Mouse (Mus musculus) spleen, adult 2 months (tissue): ENCODE data around the gene Mgat3.

Experiments used
- CTCF ChIP-seq: fragments of 200-500 bp; IDR thresholded peaks from 2 replicates; pipeline ENCODE4 v1.5.1; 2011; ENCODE audit warnings: mild to moderate bottlenecking, inconsistent platforms; ENCODE audit not compliant: insufficient read depth, insufficient read length, insufficient replicate concordance; ENCODE audit errors: extremely low read depth
- POLR2A ChIP-seq: fragments of 200-500 bp; IDR thresholded peaks from 2 replicates; pipeline ENCODE4 v1.6.1; 2011; ENCODE audit warnings: low read depth, low read length, inconsistent platforms

DNA sequence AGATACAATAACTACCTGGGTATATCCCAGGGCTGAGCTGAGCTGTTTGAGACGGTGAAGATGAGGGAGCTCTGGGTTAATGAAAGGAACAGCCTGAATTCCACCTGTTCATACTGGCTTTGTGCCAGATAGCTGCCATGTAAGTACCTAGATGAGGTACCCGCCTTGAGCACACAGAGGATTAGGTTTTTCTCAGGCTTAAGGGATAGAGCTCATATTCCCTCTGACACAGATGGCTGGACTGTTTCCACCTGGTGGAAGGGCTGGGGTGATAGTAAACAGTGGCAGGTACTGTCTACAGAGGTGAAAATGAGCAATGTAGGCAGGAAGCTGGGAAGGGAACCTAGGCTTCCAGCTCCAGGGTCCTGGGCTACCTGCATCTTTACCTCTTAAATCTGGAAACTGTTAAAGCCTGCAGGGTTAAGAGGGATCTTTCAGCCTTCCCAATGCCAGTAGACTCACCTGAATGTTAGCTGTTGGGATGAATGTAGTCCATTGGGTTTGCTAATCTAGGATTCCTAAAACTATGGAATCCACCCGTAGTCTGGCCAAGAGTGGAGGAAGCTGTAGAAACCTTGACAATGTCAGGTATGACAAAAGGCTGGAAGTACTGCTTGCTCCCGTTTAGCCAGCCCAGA is 84.2 kb downstream of the Mgat3 start:
- TF ChIP-seq CTCF = no peak
- no peak for TF ChIP-seq POLR2A
